Mouse (Mus musculus) forebrain, embryonic 16.5 days (tissue): ENCODE measurements around the gene Ing4. TPM values are rescaled to one million over a fixed set of nuclear protein-coding genes. Genes with fewer than 3 reads are reported as not detected.
"Not testable (repeated sequence)": the region's sequence is repeated elsewhere in the genome, so short reads cannot be mapped to it uniquely, and the experiment has no call there.

ENCODE experiments used
- ATAC-seq: fragments of 200-750 bp; cut with Nextera tagmentation; 2 replicates; pipeline ENCODE4 v1.8.0; 2017; ENCODE audit warnings: mild to moderate bottlenecking, moderate library complexity
- H3K27ac ChIP-seq: fragments of 300-500 bp; sonication (generic); 2 replicates; pipeline ENCODE4 v1.5.1; 2014; ENCODE audit warnings: low read length, control low read depth
- H3K27me3 ChIP-seq: fragments of 300-500 bp; sonication (generic); replicated peaks from 2 replicates; pipeline ENCODE4 v1.6.1; 2014; ENCODE audit warnings: low read length; ENCODE audit not compliant: control insufficient read depth, insufficient read depth
- H3K36me3 ChIP-seq: fragments of 300-500 bp; sonication (generic); 2 replicates; pipeline ENCODE4 v1.6.1; 2014; ENCODE audit not compliant: control insufficient read depth, insufficient read depth
- H3K4me1 ChIP-seq: fragments of 300-500 bp; sonication (generic); replicated peaks from 2 replicates; pipeline ENCODE4 v1.6.1; 2014; ENCODE audit warnings: low read length; ENCODE audit not compliant: control insufficient read depth, insufficient read depth
- H3K4me2 ChIP-seq: fragments of 300-500 bp; sonication (generic); 2 replicates; pipeline ENCODE4 v1.6.1; 2014; ENCODE audit warnings: mild to moderate bottlenecking, low read length, control low read depth
- H3K4me3 ChIP-seq: fragments of 300-500 bp; sonication (generic); replicated peaks from 2 replicates; pipeline ENCODE4 v1.5.1; 2014; ENCODE audit warnings: mild to moderate bottlenecking, low read length, control low read depth
- H3K9ac ChIP-seq: fragments of 300-500 bp; sonication (generic); replicated peaks from 2 replicates; pipeline ENCODE4 v1.6.1; 2014; ENCODE audit warnings: low read depth, low read length, control low read depth
- H3K9me3 ChIP-seq: fragments of 300-500 bp; sonication (generic); 2 replicates; pipeline ENCODE4 v1.6.1; 2016; ENCODE audit warnings: low read length; ENCODE audit not compliant: control insufficient read depth
- WGBS: fragments of 180-500 bp; shearing (Covaris S2); extraction: QIAGEN DNeasy Blood & Tissue Kit; methylation state at CpG from one replicate; pipeline ENCODE4 v1.1.7; 2014; 5-methylcytosine and 5-hydroxymethylcytosine counted together
- polyA plus RNA-seq: library from polyadenylated mRNA; unstranded; fragments of >200 nt; fragmentation: Nextera tagmentation; extraction: Ambion mirVana; gene quantifications from 2 replicates; pipeline ENCODE4 v1.2.1, GENCODE M21; 2015

The Ing4 gene
- polyA plus RNA-seq, 1 experiment from 2014 or later: 204 TPM

GRCm38 (mm10) chr6:125061493-125061892 lies 21.9 kb downstream of the Ing4 start:
- Histone ChIP-seq H3K27me3 (no peaks in the 10 kb centered on the region), H3K9ac (no peak overlapping the region), H3K4me1 (no peaks in the 10 kb centered on the region), H3K4me2 (no peak overlapping the region), H3K27ac (no peak overlapping the region), H3K36me3 (no peaks in the 10 kb centered on the region), H3K4me3 (no peak overlapping the region), H3K9me3 (no peaks in the 10 kb centered on the region)
- no peak for ATAC-seq
- WGBS: 38% methylated on average over 6 of the region's 6 CpGs

GRCm38 (mm10) chr6:125062511-125062910 lies 23.0 kb downstream of the Ing4 start:
- no peaks in the 10 kb centered on the region for H3K27me3 ChIP-seq
- no peak for ATAC-seq
- H3K9me3 ChIP-seq: no peaks in the 10 kb centered on the region
- no peak overlapping the region for H3K27ac ChIP-seq
- H3K4me1 ChIP-seq: no peaks in the 10 kb centered on the region
- no peaks in the 10 kb centered on the region for H3K36me3 ChIP-seq
- H3K4me2 ChIP-seq: no peak overlapping the region
- WGBS: 80% methylated on average over 5 of the region's 5 CpGs
- no peak overlapping the region for H3K9ac ChIP-seq
- H3K4me3 ChIP-seq: no peak overlapping the region

GRCm38 (mm10) chr6:125063906-125064305 lies 24.3 kb downstream of the Ing4 start:
- Histone ChIP-seq H3K9ac (no peak overlapping the region), H3K4me3 (no peak overlapping the region), H3K4me1 (no peaks in the 10 kb centered on the region), H3K27ac (no peak overlapping the region), H3K9me3 (no peaks in the 10 kb centered on the region), H3K36me3 (no peaks in the 10 kb centered on the region), H3K27me3 (no peaks in the 10 kb centered on the region), H3K4me2 (no peak overlapping the region)
- 85% methylated on average over 6 of the region's 6 CpGs for WGBS
- ATAC-seq: no peak

- H3K27ac ChIP-seq, H3K9ac ChIP-seq, H3K4me3 ChIP-seq, H3K36me3 ChIP-seq, ATAC-seq, H3K4me1 ChIP-seq, H3K27me3 ChIP-seq, H3K9me3 ChIP-seq, H3K4me2 ChIP-seq: not testable (repeated sequence)
- WGBS: no CpG with 5 or more reads among the region's 1 CpGs
Measured at GRCm38 (mm10) chr6:125065223-125065622, 25.7 kb downstream of the Ing4 start.

GRCm38 (mm10) chr6:125067571-125067995 lies 28.0 kb downstream of the Ing4 start, which contains the start of gene Lpar5:
Gene Lpar5, plus strand, starts transcription at chr6:125067920.
- Histone ChIP-seq H3K4me2 (no peak within 1 kb of the TSS), H3K4me3 (no peak within 1 kb of the TSS), H3K27ac (no peak within 1 kb of the TSS), H3K4me1 (peaks cover 19% of the 10 kb centered on the region), H3K36me3 (no peaks in the 10 kb centered on the region), H3K9me3 (no peaks in the 10 kb centered on the region), H3K27me3 (no peaks in the 10 kb centered on the region), H3K9ac (no peak within 1 kb of the TSS)
- 72% methylated on average over 8 of the region's 8 CpGs for whole genome bisulfite sequencing
- ATAC-seq: no peak

GRCm38 (mm10) chr6:125071170-125071895 lies 31.8 kb downstream of the Ing4 start:
- no peak overlapping the region for H3K4me2 ChIP-seq
- 66% methylated on average over 18 of the region's 18 CpGs for WGBS
- no peak overlapping the region for H3K4me3 ChIP-seq
- H3K36me3 ChIP-seq: no peaks in the 10 kb centered on the region
- peaks cover 22% of the 10 kb centered on the region for H3K4me1 ChIP-seq
- ATAC-seq: peak; percentile 94
- H3K9ac ChIP-seq: 0 out of 2 replicates have a peak overlapping the region, but pooled peaks have one; percentile 1
- no peaks in the 10 kb centered on the region for H3K27me3 ChIP-seq
- H3K27ac ChIP-seq: peak overlapping the region; percentile 91
- no peaks in the 10 kb centered on the region for H3K9me3 ChIP-seq

GRCm38 (mm10) chr6:125071896-125072279 lies 32.3 kb downstream of the Ing4 start:
- Histone ChIP-seq H3K4me2 (no peak overlapping the region), H3K36me3 (no peaks in the 10 kb centered on the region), H3K4me3 (no peak overlapping the region), H3K27ac (peak overlapping the region; percentile 91), H3K4me1 (peaks cover 22% of the 10 kb centered on the region), H3K9ac (0 out of 2 replicates have a peak overlapping the region, but pooled peaks have one; percentile 1), H3K27me3 (no peaks in the 10 kb centered on the region), H3K9me3 (no peaks in the 10 kb centered on the region)
- 3% methylated on average over 2 of the region's 2 CpGs for whole genome bisulfite sequencing
- ATAC-seq: peak; percentile 87

GRCm38 (mm10) chr6:125073825-125074224 lies 34.3 kb downstream of the Ing4 start:
- H3K4me1 ChIP-seq: peaks cover 22% of the 10 kb centered on the region
- ATAC-seq: no peak
- no peak overlapping the region for H3K27ac ChIP-seq
- no peak overlapping the region for H3K4me3 ChIP-seq
- H3K9ac ChIP-seq: no peak overlapping the region
- H3K9me3 ChIP-seq: no peaks in the 10 kb centered on the region
- 60% methylated on average over 8 of the region's 8 CpGs for WGBS
- H3K36me3 ChIP-seq: no peaks in the 10 kb centered on the region
- no peaks in the 10 kb centered on the region for H3K27me3 ChIP-seq
- no peak overlapping the region for H3K4me2 ChIP-seq

- no peaks in the 10 kb centered on the region for H3K36me3 ChIP-seq
- H3K4me1 ChIP-seq: peaks cover 8% of the 10 kb centered on the region
- H3K27ac ChIP-seq: peak overlapping the region; percentile 87
- H3K4me2 ChIP-seq: peak overlapping the region; percentile 79
- peak overlapping the region; percentile 74 for H3K9ac ChIP-seq
- H3K9me3 ChIP-seq: no peaks in the 10 kb centered on the region
- ATAC-seq: peak; percentile 46
- no peaks in the 10 kb centered on the region for H3K27me3 ChIP-seq
- 18% methylated on average over 25 of the region's 25 CpGs for WGBS
- H3K4me3 ChIP-seq: peak overlapping the region; percentile 48
Measured at GRCm38 (mm10) chr6:125081394-125081793, 41.8 kb downstream of the Ing4 start.
